Mouse (Mus musculus) ovary, postnatal 36 days (tissue): Measurements from ENCODE around the gene Cry2.

ENCODE experiments used
- DNase-seq: peaks from one replicate; pipeline ENCODE4 v3.0.0; 2022; ENCODE audit warnings: low spot score, mixed read lengths

Cry2 gene

DNA sequence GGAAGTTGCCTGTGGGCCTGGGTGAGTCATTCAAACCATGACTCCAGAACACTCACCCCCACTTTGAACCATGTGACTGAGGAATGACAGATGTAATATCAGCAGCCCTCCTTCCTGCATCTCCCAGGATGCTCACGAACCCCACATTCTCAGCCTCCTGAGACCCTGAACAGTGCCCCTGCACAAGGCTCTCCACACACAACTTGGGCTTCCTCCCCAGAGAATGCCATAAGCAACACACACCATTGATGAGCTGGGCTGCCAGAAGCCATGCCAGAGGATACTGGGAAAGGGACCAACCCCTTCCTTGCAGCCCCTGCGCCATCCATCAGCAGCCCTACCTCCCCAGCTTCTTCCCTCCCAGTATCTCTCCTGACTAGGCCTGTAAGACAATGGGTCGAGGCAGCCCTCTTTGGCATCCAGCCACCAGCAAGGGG is 45.7 kb downstream of the Cry2 start:
- no peak for DNase-seq

DNA sequence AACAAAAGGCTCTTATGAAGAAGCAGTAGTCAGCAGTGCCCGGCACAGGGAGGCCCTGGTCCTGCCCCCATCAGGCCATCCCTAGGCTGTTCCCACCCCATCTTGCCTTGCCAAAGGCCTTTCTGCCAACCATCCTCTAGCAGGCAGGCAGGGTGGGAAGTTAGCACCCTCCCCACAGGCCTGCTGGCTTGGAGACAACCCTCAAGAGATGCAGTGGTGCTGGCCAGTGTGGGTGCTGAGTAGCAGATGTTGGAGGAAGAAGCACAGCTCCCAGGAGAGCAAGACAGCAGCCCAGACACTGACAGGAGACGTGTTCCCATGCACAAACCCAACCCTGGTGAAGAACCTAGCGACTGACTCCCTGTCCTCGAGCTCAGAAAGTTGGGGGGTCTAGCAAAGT is 46.2 kb downstream of the Cry2 start:
- DNase-seq: no peak

DNA sequence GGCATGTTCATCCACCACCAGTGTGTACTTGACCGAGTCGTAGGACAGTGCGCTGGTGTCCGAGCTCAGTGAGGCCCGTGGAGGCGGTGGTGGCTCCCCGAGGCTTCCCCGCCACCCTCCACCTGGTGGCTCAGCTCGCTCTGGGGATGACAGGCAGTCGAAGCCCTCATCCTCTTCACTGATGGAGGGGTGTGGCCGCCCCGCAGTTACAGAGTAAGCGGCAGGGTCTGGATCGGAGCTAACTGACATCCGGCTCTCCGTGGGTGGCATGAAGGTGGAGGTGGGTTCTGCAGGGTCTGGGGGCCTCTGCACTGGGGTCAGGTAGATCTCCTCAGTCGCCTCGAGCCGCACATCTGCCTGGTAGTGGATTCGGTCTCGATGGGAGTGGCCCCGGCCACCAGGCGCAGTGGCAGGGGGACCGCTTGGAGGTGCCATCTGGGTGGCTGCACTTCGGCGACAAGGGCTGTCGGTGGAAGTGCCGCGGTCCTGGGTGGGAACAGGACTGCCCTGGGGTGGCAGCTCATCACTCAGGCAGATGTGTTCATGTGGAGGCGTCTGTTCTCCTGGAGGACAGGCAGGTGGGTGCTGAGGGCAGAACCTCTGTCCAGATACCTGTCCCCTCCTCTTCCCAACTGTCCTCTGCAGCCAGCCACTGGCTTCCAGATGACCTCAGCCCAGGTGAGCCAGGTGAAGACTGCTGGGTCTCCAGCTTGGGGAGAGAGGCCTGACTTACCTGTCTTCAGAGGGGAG is 46.8 kb downstream of the Cry2 start:
- DNase-seq: no peak

- no peak for DNase-seq
These were observed 48.5 kb downstream of the Cry2 start for GRCm38 (mm10) chr2:92385113-92386051.

DNA sequence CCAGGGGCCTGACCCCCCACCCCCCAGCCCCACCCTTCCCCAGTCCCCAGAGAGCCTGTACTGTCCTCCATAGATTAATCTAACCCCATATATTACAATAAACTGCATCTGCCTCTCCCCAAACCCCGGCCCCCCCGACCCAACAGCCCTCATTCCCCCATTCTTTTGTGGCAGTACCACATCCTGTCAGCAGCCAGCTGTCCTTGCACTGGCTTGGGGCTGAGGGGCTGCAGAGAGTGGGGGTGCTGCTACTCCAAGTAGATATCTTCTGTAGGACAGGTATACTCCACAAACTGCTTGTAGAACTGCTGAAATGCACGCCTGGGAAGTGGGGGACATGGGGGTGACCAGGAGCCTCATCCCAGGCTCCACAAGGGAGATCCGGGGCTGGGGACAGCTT is 49.7 kb downstream of the Cry2 start:
- DNase-seq: no peak

DNA sequence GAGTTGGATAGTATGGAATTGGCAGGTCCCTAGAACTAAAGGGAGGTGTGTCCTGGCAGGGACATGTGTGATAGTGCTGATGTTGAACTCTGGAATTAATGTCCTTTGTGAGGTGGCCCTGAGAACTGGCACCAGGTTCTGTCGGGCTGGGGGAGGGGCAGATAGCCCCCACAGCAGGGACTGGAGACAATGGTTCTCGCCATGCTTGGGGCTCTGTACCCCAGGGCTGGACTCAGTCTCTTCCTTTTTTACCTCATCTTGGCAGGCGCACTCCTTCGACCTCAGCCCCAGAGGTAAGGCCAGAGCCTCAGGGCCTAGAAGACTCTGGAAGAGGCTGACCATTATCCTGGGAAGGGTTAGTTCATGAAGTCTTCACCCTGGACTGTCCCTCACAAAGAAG is 51.1 kb downstream of the Cry2 start:
- no peak for DNase-seq

DNA sequence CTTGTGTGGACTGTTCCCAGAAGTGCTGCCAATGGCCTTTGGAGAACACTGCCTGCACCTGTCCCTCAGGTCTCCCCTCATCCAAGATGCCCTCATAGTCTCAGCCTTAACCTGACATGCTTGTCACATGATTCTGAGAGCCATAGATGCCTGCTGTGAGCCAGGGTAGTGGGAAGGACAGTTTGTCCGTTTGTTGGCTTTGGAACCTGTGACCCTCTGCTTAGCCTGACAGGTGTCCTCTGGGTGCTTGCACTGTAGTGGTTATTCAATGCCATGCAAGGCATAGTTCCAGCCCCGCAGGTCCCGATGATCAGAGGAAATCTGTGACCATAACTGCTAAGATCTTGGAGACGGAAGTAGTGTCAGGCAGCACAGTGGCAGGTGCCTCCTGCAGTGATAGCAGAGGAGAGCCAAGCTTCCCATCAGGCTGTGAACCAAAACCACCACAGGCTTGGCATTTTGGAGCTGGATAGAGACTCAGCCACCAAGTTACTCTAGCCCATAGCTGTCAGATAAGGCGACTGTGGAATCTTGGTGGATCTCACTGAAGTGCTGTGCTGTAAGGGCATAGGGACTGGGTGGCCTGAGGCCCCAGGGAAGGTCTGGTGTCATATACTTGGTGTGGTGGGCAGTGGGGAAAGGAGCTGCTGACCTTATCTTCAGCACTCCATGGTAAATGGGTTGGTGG is 51.8 kb downstream of the Cry2 start, which contains the start of gene 1700029I15Rik:
1700029I15Rik (plus strand) TSS at position 638 of the 688 bp plus-strand sequence.
- no peak for DNase-seq

DNA sequence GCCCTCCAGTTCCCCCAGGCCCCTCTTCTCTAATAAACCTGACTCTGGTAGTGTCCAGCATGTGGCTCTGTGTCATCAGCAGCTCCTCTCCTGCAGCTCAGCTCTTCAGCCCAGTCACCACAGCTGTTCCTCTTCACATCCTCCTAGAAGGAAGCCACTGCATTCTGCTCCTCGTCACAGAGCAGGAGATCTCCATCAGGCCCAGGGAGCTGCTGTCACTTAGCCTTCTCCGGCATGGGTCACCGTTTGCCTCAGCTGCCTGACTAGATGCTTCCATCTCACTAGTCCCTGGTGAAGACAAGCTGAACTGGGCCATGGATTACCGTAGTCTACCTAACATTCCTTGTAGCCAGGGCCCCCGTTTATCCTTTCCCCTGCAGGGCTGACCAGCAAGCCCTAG is 52.7 kb downstream of the Cry2 start:
- DNase-seq: no peak

DNA sequence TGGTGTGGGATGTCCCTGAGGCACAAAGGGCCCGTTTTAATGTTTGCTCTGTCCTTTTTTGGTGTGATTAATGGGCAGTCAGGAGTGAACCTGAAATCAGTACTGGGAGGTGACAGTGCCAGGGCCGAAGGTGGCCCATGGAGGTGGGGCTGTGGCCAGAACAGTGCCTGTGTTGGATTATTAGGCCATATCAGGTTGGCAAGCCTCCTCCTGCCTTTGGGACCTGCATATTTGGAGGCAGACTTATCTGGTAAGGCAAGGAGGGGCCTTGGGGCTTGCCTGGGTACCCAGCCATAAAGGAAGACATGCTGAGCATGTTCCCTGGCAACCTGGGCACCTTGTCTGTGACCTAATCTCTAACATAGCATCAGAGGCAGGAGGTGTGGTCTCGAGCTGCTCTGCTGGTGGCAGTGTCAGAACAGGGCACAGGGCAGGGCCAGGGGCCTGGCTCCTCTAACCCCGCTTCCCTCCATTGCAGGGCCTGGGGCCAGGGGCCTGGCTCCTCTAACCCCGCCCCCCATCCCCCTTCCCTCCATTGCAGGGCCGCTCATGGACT is 53.3 kb downstream of the Cry2 start:
- DNase-seq: no peak

- DNase-seq: no peak
These were observed 53.9 kb downstream of the Cry2 start for GRCm38 (mm10) chr2:92379783-92380494.

DNA sequence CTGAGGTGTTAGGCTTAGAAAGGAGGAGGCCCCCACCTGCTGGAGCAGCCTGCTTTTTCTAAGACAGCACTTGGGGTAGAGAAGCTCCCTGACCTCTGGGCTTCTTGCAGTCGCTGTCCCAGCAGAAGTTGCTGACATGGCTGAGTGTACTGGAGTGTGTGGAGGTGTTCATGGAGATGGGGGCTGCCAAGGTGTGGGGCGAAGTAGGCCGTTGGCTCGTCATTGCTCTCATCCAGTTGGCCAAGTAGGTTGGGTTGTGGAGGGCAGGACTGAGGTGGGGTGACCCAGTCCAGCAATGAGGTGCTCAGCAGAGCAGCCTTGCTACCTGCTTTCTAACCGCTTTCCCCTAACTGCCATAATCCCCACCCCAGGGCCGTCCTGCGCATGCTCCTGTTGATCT is 56.5 kb downstream of the Cry2 start:
- no peak for DNase-seq

DNA sequence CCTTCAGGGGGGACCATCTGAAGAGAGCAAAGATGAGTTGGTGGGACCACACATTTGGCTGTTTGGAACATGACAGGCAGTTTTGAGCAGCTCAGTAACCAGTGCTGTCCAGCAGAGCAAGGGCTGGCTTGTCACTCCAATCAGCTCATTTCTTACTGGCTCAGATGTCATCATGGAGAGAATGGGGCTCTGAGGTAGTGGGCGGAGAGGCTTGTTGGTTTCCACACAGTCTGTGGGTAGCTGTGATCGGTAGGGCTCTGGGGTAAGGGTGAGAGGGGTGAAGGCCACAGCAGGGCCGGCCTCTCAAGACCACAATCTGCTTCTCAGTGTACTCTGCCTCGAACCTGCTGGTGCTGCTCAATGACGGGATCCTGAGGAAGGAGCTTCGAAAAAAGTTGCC is 57.5 kb downstream of the Cry2 start:
- DNase-seq: no peak

GRCm38 (mm10) chr2:92375788-92376187 is 58.1 kb downstream of the Cry2 start:
- no peak for DNase-seq

GRCm38 (mm10) chr2:92375099-92375623 is 58.7 kb downstream of the Cry2 start:
- DNase-seq: peak; percentile 93

DNA sequence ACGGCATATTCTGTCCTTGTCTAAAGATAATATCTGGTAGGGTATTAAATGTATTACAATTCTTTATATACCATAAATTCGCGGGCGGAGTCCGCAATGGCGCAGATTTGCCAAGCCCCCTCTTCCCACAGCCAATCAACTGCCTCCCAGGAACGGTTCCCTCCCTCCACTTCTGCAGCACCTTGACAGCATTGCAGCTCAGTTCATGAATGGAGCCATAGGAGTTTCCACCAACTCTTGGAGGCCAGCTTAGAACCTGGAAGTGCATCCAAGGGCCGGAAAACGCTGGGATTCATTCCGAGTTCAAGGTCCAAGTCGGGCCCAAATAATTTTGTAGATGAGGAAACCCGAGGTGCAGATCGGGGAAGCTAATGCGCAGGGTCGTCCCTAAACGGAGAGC is 59.3 kb downstream of the Cry2 start, which contains the start of the genes Pex16 and Large2:
Pex16 (plus strand) TSS at position 163 of the 400 bp plus-strand sequence.
Large2 (minus strand) TSS at position 356 of the 400 bp plus-strand sequence.
- DNase-seq: no peak

- no peak for DNase-seq
These were observed 60.4 kb downstream of the Cry2 start for GRCm38 (mm10) chr2:92373437-92373813.

GRCm38 (mm10) chr2:92372767-92373436 is 60.9 kb downstream of the Cry2 start:
- peak; percentile 69 for DNase-seq

DNA sequence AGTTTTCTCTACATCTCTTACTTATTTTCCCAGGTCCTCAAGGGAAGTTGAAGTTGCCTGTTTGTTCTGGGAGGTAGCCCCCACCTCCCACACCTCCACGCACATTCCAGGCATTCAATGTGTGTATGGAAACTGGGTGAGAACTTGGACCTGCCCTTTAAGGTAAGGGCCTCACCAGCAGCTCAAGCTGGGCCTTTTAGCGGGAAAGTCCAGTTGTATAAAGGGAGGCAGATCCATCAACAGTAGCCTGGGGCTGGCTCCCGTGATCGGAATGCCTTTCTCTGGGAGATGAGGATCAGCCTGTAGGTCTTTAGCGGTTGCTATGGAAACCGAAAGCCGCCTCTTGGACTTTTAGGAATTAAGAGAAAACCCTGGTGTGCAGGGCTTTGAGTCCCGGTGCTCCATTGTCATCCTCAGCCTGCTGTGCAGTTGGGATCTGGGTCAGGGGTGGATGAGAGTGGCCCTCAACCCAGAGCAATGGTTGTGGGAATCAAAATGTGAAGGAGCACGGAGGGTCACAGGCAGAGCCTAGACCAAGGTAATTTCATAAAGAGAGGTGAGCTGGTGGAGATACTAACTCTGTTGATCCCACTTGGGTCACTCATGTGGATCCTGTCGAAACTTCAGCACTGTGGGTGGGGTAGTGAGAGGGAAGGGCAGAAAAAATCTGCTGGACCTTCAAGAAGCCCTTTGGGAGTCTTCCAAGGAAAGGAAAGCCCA is 61.7 kb downstream of the Cry2 start:
- no peak for DNase-seq
